Mouse (Mus musculus) olfactory bulb, adult 2 months (tissue): ENCODE measurements around the gene Arhgap29.

Experiments
- CTCF ChIP-seq: fragments of 200-500 bp; IDR thresholded peaks from 2 replicates; pipeline ENCODE4 v1.5.1; 2012; ENCODE audit warnings: low read depth, mild to moderate bottlenecking, low read length, moderate library complexity; ENCODE audit not compliant: insufficient read depth
- POLR2A ChIP-seq: fragments of 200-500 bp; IDR thresholded peaks from 2 replicates; pipeline ENCODE4 v1.6.1; 2012; ENCODE audit warnings: mild to moderate bottlenecking, low read depth, low read length, moderate library complexity; ENCODE audit not compliant: insufficient read depth

DNA sequence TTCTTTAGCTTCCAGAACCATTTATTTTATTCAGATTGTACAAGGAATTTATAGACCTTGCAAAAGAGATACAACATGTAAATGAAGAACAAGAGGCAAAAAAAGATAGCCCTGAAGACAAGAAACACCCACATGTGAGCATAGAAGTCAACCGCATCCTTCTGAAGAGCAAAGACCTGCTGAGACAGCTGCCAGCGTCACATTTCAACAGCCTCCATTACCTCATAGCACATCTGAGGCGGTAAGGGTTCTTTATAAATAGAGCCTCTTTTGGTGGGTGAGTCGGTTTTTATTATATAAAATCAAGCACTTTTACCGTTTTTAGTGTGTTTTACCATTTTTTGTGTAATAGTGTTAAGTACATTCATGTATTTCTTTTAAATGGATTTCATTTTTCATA lies 57.5 kb downstream of the Arhgap29 start:
- TF ChIP-seq POLR2A = no peak
- TF ChIP-seq CTCF = no peak
